Mouse (Mus musculus) embryonic facial prominence, embryonic 14.5 days (tissue): ENCODE measurements around the gene Cped1. TPM values are rescaled to one million over a fixed set of nuclear protein-coding genes. Genes with fewer than 3 reads are reported as not detected.

Experiments used
- ATAC-seq: fragments of 200-750 bp; cut with Nextera tagmentation; 2 replicates; pipeline ENCODE4 v1.8.0; 2017; ENCODE audit warnings: low read depth, moderate number of reproducible peaks, moderate TSS enrichment
- DNase-seq: peaks from one replicate; pipeline ENCODE4 v3.0.0-alpha.2; 2015; ENCODE audit warnings: low spot score
- H3K27ac ChIP-seq: fragments of 300-500 bp; sonication (generic); replicated peaks from 2 replicates; pipeline ENCODE4 v1.5.1; 2014; ENCODE audit warnings: low read depth, mild to moderate bottlenecking, low read length, moderate library complexity
- H3K27me3 ChIP-seq: fragments of 300-500 bp; sonication (generic); replicated peaks from 2 replicates; pipeline ENCODE4 v1.6.1; 2014; ENCODE audit warnings: low read length; ENCODE audit not compliant: control insufficient read depth, insufficient read depth
- H3K36me3 ChIP-seq: fragments of 300-500 bp; sonication (generic); 2 replicates; pipeline ENCODE4 v1.6.1; 2014; ENCODE audit warnings: low read length, mixed read lengths; ENCODE audit not compliant: control insufficient read depth, insufficient read depth
- H3K4me1 ChIP-seq: fragments of 300-500 bp; sonication (generic); 2 replicates; pipeline ENCODE4 v1.6.1; 2014; ENCODE audit warnings: antibody characterized with exemption, low read length; ENCODE audit not compliant: control insufficient read depth, insufficient read depth
- H3K4me2 ChIP-seq: fragments of 300-500 bp; sonication (generic); 2 replicates; pipeline ENCODE4 v1.6.1; 2014; ENCODE audit warnings: low read depth, mild to moderate bottlenecking, low read length, moderate library complexity, mixed read lengths
- H3K4me3 ChIP-seq: fragments of 300-500 bp; sonication (generic); 2 replicates; pipeline ENCODE4 v1.5.1; 2014; ENCODE audit warnings: low read depth, mild to moderate bottlenecking, low read length
- H3K9ac ChIP-seq: fragments of 300-500 bp; sonication (generic); 2 replicates; pipeline ENCODE4 v1.6.1; 2014; ENCODE audit warnings: low read depth, mild to moderate bottlenecking, low read length, moderate library complexity, mixed read lengths
- H3K9me3 ChIP-seq: fragments of 300-500 bp; sonication (generic); 2 replicates; pipeline ENCODE4 v1.6.1; 2016; ENCODE audit warnings: low read length; ENCODE audit not compliant: control insufficient read depth
- WGBS: fragments of 180-500 bp; shearing (Covaris S2); extraction: QIAGEN DNeasy Blood & Tissue Kit; methylation state at CpG from one replicate; pipeline ENCODE4 v1.1.7; 2014; 5-methylcytosine and 5-hydroxymethylcytosine counted together
- polyA plus RNA-seq: library from polyadenylated mRNA; unstranded; fragments of >200 nt; fragmentation: Nextera tagmentation; extraction: Ambion mirVana; gene quantifications from 2 replicates; pipeline ENCODE4 v1.2.1, GENCODE M21; 2014

Cped1 gene
- polyA plus RNA-seq, 1 experiment from 2014 or later, result 25.0 TPM

DNA sequence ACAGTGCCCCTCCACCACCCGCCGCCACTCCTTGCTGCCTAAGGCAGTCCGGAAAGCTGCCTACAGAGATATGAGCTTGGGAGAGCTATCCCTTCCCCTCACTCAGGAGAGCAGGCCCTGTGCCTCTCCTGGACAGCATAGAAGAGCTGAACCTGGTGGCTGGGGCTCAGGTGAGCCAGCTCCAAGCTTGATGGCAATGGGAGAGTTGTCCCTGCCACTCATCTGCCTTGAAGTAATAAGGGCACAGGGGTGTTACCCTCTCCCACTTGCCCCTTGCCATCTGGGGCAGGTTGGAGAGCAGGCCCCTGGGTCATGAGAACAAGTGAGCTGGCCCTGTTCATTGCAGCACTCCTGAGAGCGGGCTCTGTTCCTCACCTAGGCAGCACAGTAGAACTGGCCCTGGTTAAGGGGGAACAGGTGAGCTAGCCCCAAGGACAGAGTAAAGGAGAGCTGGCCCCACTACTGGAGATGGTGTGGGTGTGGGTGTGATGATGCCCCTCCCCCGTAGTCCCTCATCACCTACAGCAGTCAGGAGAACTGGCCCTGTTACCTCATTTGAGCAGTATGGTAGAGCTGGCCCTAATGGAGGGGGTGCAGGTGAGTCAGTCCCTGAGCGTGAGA, 28.7 kb downstream of the Cped1 start:
- H3K4me1 ChIP-seq, result peaks cover 10% of the 10 kb centered on the region; the same call in 1 of the 2 replicates
- no peak overlapping the region for H3K4me2 ChIP-seq
- H3K36me3 ChIP-seq, result no peaks in the 10 kb centered on the region
- H3K27me3 ChIP-seq, result no peaks in the 10 kb centered on the region
- H3K27ac ChIP-seq, result no peak overlapping the region
- no peak overlapping the region for H3K4me3 ChIP-seq
- 84% methylated on average over 5 of the region's 6 CpGs for WGBS
- DNase-seq (no peak), ATAC-seq (no peak)
- no peak overlapping the region for H3K9ac ChIP-seq
- H3K9me3 ChIP-seq, result no peaks in the 10 kb centered on the region

- no peak for DNase-seq
- WGBS, result 60% methylated on average over 7 of the region's 7 CpGs
- Histone ChIP-seq H3K4me3 (no peak overlapping the region), H3K4me2 (no peak overlapping the region), H3K9ac (no peak overlapping the region), H3K27ac (no peak overlapping the region), H3K9me3 (no peaks in the 10 kb centered on the region), H3K27me3 (no peaks in the 10 kb centered on the region), H3K4me1 (peaks cover 19% of the 10 kb centered on the region; the same call in 1 of the 2 replicates), H3K36me3 (no peaks in the 10 kb centered on the region)
- no peak for ATAC-seq
Observed at GRCm38 (mm10) chr6:22017631-22018030, 31.9 kb downstream of the Cped1 start.

DNA sequence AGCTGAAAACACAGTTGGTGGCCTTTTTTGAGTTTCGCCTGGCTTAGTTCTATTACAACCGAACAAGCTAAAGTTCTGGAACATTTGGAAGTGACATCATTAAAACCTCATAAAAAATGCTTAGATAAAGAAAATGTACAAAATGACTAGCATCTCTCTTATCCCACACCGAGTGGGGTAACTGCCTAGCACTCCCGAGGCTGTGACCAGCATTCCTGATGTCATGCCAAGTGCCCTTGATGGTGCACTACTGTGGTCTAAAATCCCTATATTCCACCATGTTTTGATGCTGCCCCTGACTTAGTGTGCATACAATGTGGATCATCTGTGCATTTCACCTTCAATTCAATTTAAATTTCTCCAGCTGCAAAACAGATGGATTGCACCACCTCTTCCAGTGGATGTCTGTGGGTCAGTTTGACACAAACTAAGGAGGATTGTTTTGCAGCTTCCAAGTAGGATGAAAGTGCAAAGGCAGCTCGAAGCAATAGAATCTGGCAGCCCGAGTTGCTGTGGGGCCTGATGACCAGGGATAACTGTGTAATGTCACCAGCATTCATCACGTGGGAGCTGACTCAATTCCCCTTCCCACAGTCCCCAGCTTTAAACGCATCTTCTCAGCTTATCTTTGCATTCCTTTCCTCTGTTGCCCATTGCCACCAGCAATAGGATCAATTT, 33.2 kb downstream of the Cped1 start:
- Histone ChIP-seq H3K4me3 (no peak overlapping the region), H3K36me3 (no peaks in the 10 kb centered on the region), H3K9ac (no peak overlapping the region), H3K4me2 (no peak overlapping the region), H3K27ac (peak overlapping the region; percentile 48), H3K9me3 (no peaks in the 10 kb centered on the region), H3K4me1 (peaks cover 19% of the 10 kb centered on the region; the same call in 1 of the 2 replicates), H3K27me3 (no peaks in the 10 kb centered on the region)
- no peak for ATAC-seq
- 37% methylated on average over 8 of the region's 8 CpGs for WGBS
- no peak for DNase-seq

DNA sequence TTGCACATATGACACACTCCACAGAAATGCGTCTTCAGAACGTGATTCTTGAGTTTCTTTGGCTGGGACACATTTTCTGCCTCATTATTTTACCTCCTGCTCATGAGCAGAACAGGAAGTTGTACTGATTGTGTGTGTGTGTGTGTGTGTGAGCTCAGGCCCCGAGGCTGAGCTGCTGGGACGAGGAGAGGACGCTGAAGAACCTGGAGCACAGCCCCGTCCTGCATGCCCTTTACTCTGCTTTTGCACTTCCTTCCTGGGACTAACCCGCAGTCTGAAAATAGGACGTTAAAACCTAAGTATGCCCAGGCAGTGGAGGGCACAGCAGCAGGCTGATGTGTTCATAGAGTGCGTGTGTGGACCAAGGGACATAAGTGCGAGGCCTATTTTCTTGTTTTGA, 33.9 kb downstream of the Cped1 start:
- Histone ChIP-seq H3K4me1 (peaks cover 26% of the 10 kb centered on the region; the same call in 1 of the 2 replicates), H3K4me3 (no peak overlapping the region), H3K9me3 (no peaks in the 10 kb centered on the region), H3K27me3 (no peaks in the 10 kb centered on the region), H3K27ac (no peak overlapping the region; the same call in 1 of the 2 replicates), H3K36me3 (no peaks in the 10 kb centered on the region), H3K9ac (no peak overlapping the region), H3K4me2 (no peak overlapping the region)
- WGBS, result 26% methylated on average over 10 of the region's 10 CpGs
- DNase-seq, result peak; percentile 50
- ATAC-seq, result peak; percentile 34; the same call in 1 of the 2 replicates

- Histone ChIP-seq H3K27ac (no peak overlapping the region), H3K4me3 (no peak overlapping the region), H3K9ac (no peak overlapping the region), H3K9me3 (no peaks in the 10 kb centered on the region), H3K4me2 (no peak overlapping the region), H3K27me3 (no peaks in the 10 kb centered on the region), H3K36me3 (no peaks in the 10 kb centered on the region), H3K4me1 (peaks cover 33% of the 10 kb centered on the region; the same call in 1 of the 2 replicates)
- ATAC-seq, result no peak
- DNase-seq, result no peak
- 68% methylated on average over 5 of the region's 5 CpGs for WGBS
Observed at GRCm38 (mm10) chr6:22020696-22021095, 35.0 kb downstream of the Cped1 start.

GRCm38 (mm10) chr6:22021315-22021714, 35.6 kb downstream of the Cped1 start:
- ATAC-seq, result no peak
- Histone ChIP-seq H3K9ac (no peak overlapping the region), H3K9me3 (no peaks in the 10 kb centered on the region), H3K4me1 (peaks cover 33% of the 10 kb centered on the region; the same call in 1 of the 2 replicates), H3K36me3 (no peaks in the 10 kb centered on the region), H3K27ac (no peak overlapping the region), H3K27me3 (no peaks in the 10 kb centered on the region), H3K4me3 (no peak overlapping the region), H3K4me2 (no peak overlapping the region)
- 74% methylated on average over 3 of the region's 3 CpGs for WGBS
- no peak for DNase-seq

DNA sequence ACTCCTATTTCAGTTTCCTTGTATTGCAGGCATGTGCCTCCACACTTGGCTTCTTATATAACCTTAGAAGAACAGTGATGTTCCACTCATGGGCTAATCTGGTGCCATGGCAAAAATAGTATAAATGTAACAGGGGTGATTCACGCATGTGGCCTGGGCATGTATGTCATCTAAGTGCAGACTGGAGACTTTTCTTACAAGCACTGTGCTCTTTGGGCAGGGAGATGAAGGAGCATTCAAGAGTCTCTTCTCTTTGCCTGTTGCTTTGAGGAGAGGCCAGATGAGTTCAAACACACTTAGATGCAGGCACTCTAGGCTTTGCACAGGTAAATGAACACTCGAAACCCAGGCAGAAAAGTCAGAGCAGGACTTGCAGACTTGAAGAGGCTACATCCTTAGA, 38.5 kb downstream of the Cped1 start:
- 74% methylated on average over 2 of the region's 2 CpGs for WGBS
- Histone ChIP-seq H3K4me1 (peaks cover 24% of the 10 kb centered on the region; the same call in 1 of the 2 replicates), H3K27me3 (no peaks in the 10 kb centered on the region), H3K27ac (peak overlapping the region; percentile 10; the same call in 1 of the 2 replicates), H3K36me3 (no peaks in the 10 kb centered on the region), H3K4me2 (no peak overlapping the region), H3K9me3 (no peaks in the 10 kb centered on the region), H3K4me3 (no peak overlapping the region), H3K9ac (no peak overlapping the region)
- ATAC-seq (no peak), DNase-seq (no peak)

- DNase-seq (peak; percentile 59), ATAC-seq (0 out of 2 replicates have a peak, but pooled peaks have one; percentile 44)
- no peaks in the 10 kb centered on the region for H3K36me3 ChIP-seq
- WGBS, result 7% methylated on average over 16 of the region's 17 CpGs
- peaks cover 14% of the 10 kb centered on the region; the same call in 1 of the 2 replicates for H3K4me1 ChIP-seq
- peak overlapping the region; percentile 30 for H3K4me3 ChIP-seq
- peak overlapping the region; percentile 55 for H3K9ac ChIP-seq
- H3K4me2 ChIP-seq, result peak overlapping the region; percentile 51
- no peaks in the 10 kb centered on the region for H3K27me3 ChIP-seq
- H3K9me3 ChIP-seq, result no peaks in the 10 kb centered on the region
- H3K27ac ChIP-seq, result peak overlapping the region; percentile 89
Observed at GRCm38 (mm10) chr6:22025584-22026357, 40.1 kb downstream of the Cped1 start.
